Mouse (Mus musculus) activated CD4-positive, CD25-positive, alpha-beta regulatory T cell, adult 4 months (primary cell): ENCODE measurements around the gene Ankrd27. TPM values are rescaled to one million over a fixed set of nuclear protein-coding genes. Genes with fewer than 3 reads are reported as not detected.

Source experiments
- ATAC-seq: one replicate; pipeline ENCODE4 v1.8.0; 2017
- polyA plus RNA-seq, 2 experiments: library from polyadenylated mRNA; unstranded; fragments of 100-300 nt; shearing (Covaris generic); gene quantifications; one replicate each; pipeline ENCODE4 v1.2.1; 2017

The Ankrd27 gene
- polyA plus RNA-seq, 2 experiments from 2014 or later = 36.5 to 46.8 TPM

- peak; percentile 17 for ATAC-seq
Observed at GRCm38 (mm10) chr7:35646317-35647081, 60.5 kb downstream of the Ankrd27 start.

GRCm38 (mm10) chr7:35647101-35647698 lies 61.2 kb downstream of the Ankrd27 start, which contains the start of gene Pdcd5:
Pdcd5 (minus strand) TSS chr7:35647521.
- peak; percentile 82 for ATAC-seq

- ATAC-seq = no peak
Observed at GRCm38 (mm10) chr7:35648239-35649069, 62.4 kb downstream of the Ankrd27 start.

- ATAC-seq = no peak
Observed at GRCm38 (mm10) chr7:35649071-35649470, 63.0 kb downstream of the Ankrd27 start.

GRCm38 (mm10) chr7:35650716-35651410 lies 64.8 kb downstream of the Ankrd27 start:
- no peak for ATAC-seq

GRCm38 (mm10) chr7:35651583-35652270 lies 65.7 kb downstream of the Ankrd27 start:
- ATAC-seq = no peak

- no peak for ATAC-seq
Observed at GRCm38 (mm10) chr7:35657829-35658228, 71.8 kb downstream of the Ankrd27 start.

GRCm38 (mm10) chr7:35659173-35659572 lies 73.1 kb downstream of the Ankrd27 start:
- ATAC-seq = no peak

- no peak for ATAC-seq
Observed at GRCm38 (mm10) chr7:35663790-35664376, 77.8 kb downstream of the Ankrd27 start.

- no peak for ATAC-seq
Observed at GRCm38 (mm10) chr7:35668066-35669041, 82.3 kb downstream of the Ankrd27 start.

- ATAC-seq = no peak
Observed at GRCm38 (mm10) chr7:35678976-35679375, 92.9 kb downstream of the Ankrd27 start.

GRCm38 (mm10) chr7:35681559-35681958 lies 95.5 kb downstream of the Ankrd27 start:
- ATAC-seq = no peak

GRCm38 (mm10) chr7:35683409-35684122 lies 97.5 kb downstream of the Ankrd27 start:
- no peak for ATAC-seq

- ATAC-seq = no peak
Observed at GRCm38 (mm10) chr7:35686216-35686615, 100.2 kb downstream of the Ankrd27 start.

GRCm38 (mm10) chr7:35686756-35687155 lies 100.7 kb downstream of the Ankrd27 start:
- no peak for ATAC-seq

- no peak for ATAC-seq
Observed at GRCm38 (mm10) chr7:35687229-35687628, 101.2 kb downstream of the Ankrd27 start.

- no peak for ATAC-seq
Observed at GRCm38 (mm10) chr7:35688276-35688675, 102.2 kb downstream of the Ankrd27 start.
